11 mouse cellular contexts compared by ENCODE assay signal in the genomic region with DNA sequence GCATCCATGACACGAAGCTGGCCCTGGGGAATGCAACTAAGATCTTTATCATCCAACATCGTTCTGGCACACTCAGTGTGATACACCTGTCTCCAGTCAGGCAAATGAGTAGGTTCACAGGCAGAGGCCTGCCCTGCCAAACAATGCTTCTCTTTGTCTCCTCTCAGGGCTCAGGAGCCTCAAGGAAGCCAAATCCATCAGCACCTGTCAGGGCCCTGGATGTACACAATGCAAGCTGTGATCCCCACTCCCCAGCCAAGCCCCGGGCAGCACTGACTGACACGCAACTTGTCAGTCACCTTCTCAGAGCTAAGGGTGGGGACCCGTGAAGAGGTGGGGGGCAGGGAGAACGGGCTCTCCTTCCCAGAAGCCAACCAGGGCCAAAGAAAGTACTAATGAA.
DNase-seq lines count a peak whose midpoint lies in the region; ATAC-seq and TF ChIP-seq lines count a peak whose summit lies in the region.
"Had no signal": no experiment of that assay in that cellular context is flagged by ENCODE, and none has a peak within 500 bp of the region (broad histone marks: within the 10 kb centered on the region; RNA-seq: fewer than 3 reads in every experiment).

No protein-coding gene starts in this region.

- WGBS in heart, embryonic 10.5 days: 20% methylated on average over 6 of the region's 6 CpGs
- 23% methylated on average over 6 of the region's 6 CpGs for WGBS in intestine, embryonic 16.5 days
- WGBS in stomach, postnatal 0 days: 18% methylated on average over 6 of the region's 6 CpGs

- no peak for TF ChIP-seq CTCF in stomach, postnatal 0 days (IDR thresholded peaks at IDR 0.05; ENCODE audit: low read depth)

- intact Hi-C loops in heart, postnatal 14 days (cut with DNase I): no loop called here

- no peak overlapping the region for H3K9ac ChIP-seq in intestine, embryonic 16.5 days (ENCODE audit: low read depth, low read length)
- no peak overlapping the region for H3K9ac ChIP-seq in stomach, postnatal 0 days (ENCODE audit: low read length)
- H3K9ac ChIP-seq: liver, embryonic 13.5 days had no signal

- H3K4me1 ChIP-seq in heart, embryonic 10.5 days: peaks cover 11% of the 10 kb centered on the region
- no peaks in the 10 kb centered on the region for H3K4me1 ChIP-seq in intestine, embryonic 16.5 days (ENCODE audit: control insufficient read depth, insufficient read depth, low read length)
- H3K4me1 ChIP-seq in stomach, postnatal 0 days (replicated peaks; ENCODE audit: control insufficient read depth, insufficient read depth): no peaks in the 10 kb centered on the region
- H3K4me1 ChIP-seq: liver, embryonic 13.5 days had no signal

- H3K9me3 ChIP-seq in heart, embryonic 10.5 days: no peaks in the 10 kb centered on the region
- H3K9me3 ChIP-seq in intestine, embryonic 16.5 days (ENCODE audit: control insufficient read depth, low read length): no peaks in the 10 kb centered on the region
- no peaks in the 10 kb centered on the region for H3K9me3 ChIP-seq in stomach, postnatal 0 days (ENCODE audit: control insufficient read depth, low read length)
- H3K9me3 ChIP-seq: liver, embryonic 13.5 days had no signal

- no peaks in the 10 kb centered on the region for H3K36me3 ChIP-seq in heart, embryonic 10.5 days
- no peaks in the 10 kb centered on the region for H3K36me3 ChIP-seq in intestine, embryonic 16.5 days (ENCODE audit: control insufficient read depth, insufficient read depth, low read length)
- H3K36me3 ChIP-seq in stomach, postnatal 0 days (ENCODE audit: control insufficient read depth, insufficient read depth, low read length): no peaks in the 10 kb centered on the region
- H3K36me3 ChIP-seq: liver, embryonic 13.5 days had no signal

- no peak overlapping the region for H3K4me3 ChIP-seq in heart, embryonic 10.5 days
- no peak overlapping the region for H3K4me3 ChIP-seq in intestine, embryonic 16.5 days (ENCODE audit: low read length)
- H3K4me3 ChIP-seq in stomach, postnatal 0 days (ENCODE audit: low read depth, low read length): no peak overlapping the region
- H3K4me3 ChIP-seq: liver, embryonic 13.5 days had no signal

- H3K27ac ChIP-seq in heart, embryonic 10.5 days: 0 out of 2 replicates have a peak overlapping the region, but pooled peaks have one; percentile 42
- no peak overlapping the region for H3K27ac ChIP-seq in intestine, embryonic 16.5 days (ENCODE audit: low read length)
- H3K27ac ChIP-seq in stomach, postnatal 0 days (replicated peaks): no peak overlapping the region
- H3K27ac ChIP-seq: liver, embryonic 13.5 days had no signal

- H3K4me2 ChIP-seq in intestine, embryonic 16.5 days (ENCODE audit: low read depth, low read length): no peak overlapping the region
- H3K4me2 ChIP-seq in stomach, postnatal 0 days (replicated peaks; ENCODE audit: low read depth): no peak overlapping the region
- H3K4me2 ChIP-seq: liver, embryonic 13.5 days had no signal

- no peak for TF ChIP-seq EP300 in stomach, postnatal 0 days (optimal IDR thresholded peaks at IDR 0.05)

- H3K27me3 ChIP-seq in heart, embryonic 10.5 days (ENCODE audit: insufficient read depth, poor library complexity, severe bottlenecking): 0 out of 2 replicates have a peak, but pooled peaks cover 4% of the 10 kb centered on the region
- H3K27me3 ChIP-seq in intestine, embryonic 16.5 days (replicated peaks; ENCODE audit: control insufficient read depth, insufficient read depth, low read length): no peaks in the 10 kb centered on the region
- H3K27me3 ChIP-seq in stomach, postnatal 0 days (ENCODE audit: control insufficient read depth, insufficient read depth, low read length): no peaks in the 10 kb centered on the region
- H3K27me3 ChIP-seq: liver, embryonic 13.5 days had no signal

- DNase-seq in heart, embryonic 10.5 days (ENCODE audit: low spot score): no peak
- no peak for DNase-seq in heart, postnatal 14 days
- peak; percentile 47 for DNase-seq in retina, postnatal 1 day
- no peak for DNase-seq in retina, embryonic 14.5 days (ENCODE audit: low spot score)
- DNase-seq in stomach, postnatal 0 days (ENCODE audit: low spot score): no peak
- no peak for DNase-seq in heart, adult 11 months
- DNase-seq in urinary bladder, postnatal 25 days (ENCODE audit: low spot score): no peak
- DNase-seq: liver, embryonic 13.5 days; spleen, adult 18-20 months; thymus, postnatal 4 days had no signal

- peak; percentile 87 for ATAC-seq in intestine, embryonic 16.5 days
- ATAC-seq in stomach, postnatal 0 days (ENCODE audit: low FRiP score, low TSS enrichment): peak; percentile 57
